Mouse (Mus musculus) lung, embryonic 16.5 days (tissue): ENCODE data around the gene Foxo6. TPM values are rescaled to one million over a fixed set of nuclear protein-coding genes. Genes with fewer than 3 reads are reported as not detected.
A peak's percentile ranks its signal among the peaks of the same experiment; 100 is the strongest.

Source experiments
- ATAC-seq: fragments of 200-750 bp; cut with Nextera tagmentation; 2 replicates; pipeline ENCODE4 v1.8.0; 2017; ENCODE audit warnings: low read depth, mild to moderate bottlenecking, moderate library complexity
- H3K27ac ChIP-seq: fragments of 300-500 bp; sonication (generic); 2 replicates; pipeline ENCODE4 v1.5.1; 2014; ENCODE audit warnings: mild to moderate bottlenecking, control low read depth, low read length
- H3K27me3 ChIP-seq: fragments of 300-500 bp; sonication (generic); 2 replicates; pipeline ENCODE4 v1.6.1; 2014; ENCODE audit warnings: low read depth, low read length, mixed read lengths; ENCODE audit not compliant: control insufficient read depth, insufficient read depth
- H3K36me3 ChIP-seq: fragments of 300-500 bp; sonication (generic); 2 replicates; pipeline ENCODE4 v1.6.1; 2014; ENCODE audit warnings: low read length; ENCODE audit not compliant: control insufficient read depth, insufficient read depth
- H3K4me1 ChIP-seq: fragments of 300-500 bp; sonication (generic); replicated peaks from 2 replicates; pipeline ENCODE4 v1.6.1; 2014; ENCODE audit warnings: low read length, mixed read lengths; ENCODE audit not compliant: control insufficient read depth, insufficient read depth
- H3K4me2 ChIP-seq: fragments of 300-500 bp; sonication (generic); 2 replicates; pipeline ENCODE4 v1.6.1; 2014; ENCODE audit warnings: low read depth, low read length, control low read depth
- H3K4me3 ChIP-seq: fragments of 300-500 bp; sonication (generic); 2 replicates; pipeline ENCODE4 v1.5.1; 2014; ENCODE audit warnings: mild to moderate bottlenecking, low read length, control low read depth
- H3K9ac ChIP-seq: fragments of 300-500 bp; sonication (generic); 2 replicates; pipeline ENCODE4 v1.6.1; 2014; ENCODE audit warnings: low read length, control low read depth
- H3K9me3 ChIP-seq: fragments of 300-500 bp; sonication (generic); 2 replicates; pipeline ENCODE4 v1.6.1; 2016; ENCODE audit warnings: low read length; ENCODE audit not compliant: control insufficient read depth
- WGBS: fragments of 180-500 bp; shearing (Covaris S2); extraction: QIAGEN DNeasy Blood & Tissue Kit; methylation state at CpG from one replicate; pipeline ENCODE4 v1.1.7; 2014; 5-methylcytosine and 5-hydroxymethylcytosine counted together
- polyA plus RNA-seq: library from polyadenylated mRNA; unstranded; fragments of >200 nt; fragmentation: Nextera tagmentation; extraction: Ambion mirVana; gene quantifications from 2 replicates; pipeline ENCODE4 v1.2.1, GENCODE M21; 2015

The Foxo6 gene
- polyA plus RNA-seq, 1 experiment from 2014 or later = 0.24 TPM

DNA sequence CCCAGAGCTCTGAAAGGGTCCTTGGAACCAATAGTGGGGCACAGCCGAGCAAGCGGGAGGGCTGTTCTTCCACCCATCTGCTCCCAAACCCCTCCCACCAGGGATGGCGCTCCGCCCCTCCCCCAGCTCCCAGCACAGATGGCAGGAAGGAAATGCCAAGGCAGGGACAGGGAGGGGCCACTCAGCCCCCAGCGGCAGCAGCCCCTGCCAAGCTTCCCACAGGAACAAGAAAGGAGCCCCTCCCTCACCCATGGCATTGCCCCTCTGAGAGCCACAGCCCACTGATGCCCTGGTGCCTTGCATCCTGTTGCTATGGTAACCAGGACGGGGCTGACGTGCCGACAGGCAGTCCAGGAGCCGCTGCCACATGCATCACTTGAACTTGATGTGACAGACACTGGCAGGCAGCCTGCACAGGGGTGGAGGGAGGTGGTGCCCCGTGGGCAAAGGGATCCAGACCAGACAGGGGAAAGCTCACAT, 44.3 kb downstream of the Foxo6 start:
- Histone ChIP-seq H3K4me2 (no peak overlapping the region), H3K27ac (no peak overlapping the region), H3K27me3 (peaks cover 4% of the 10 kb centered on the region; the same call in 1 of the 2 replicates), H3K9me3 (no peaks in the 10 kb centered on the region), H3K4me1 (peaks cover 18% of the 10 kb centered on the region), H3K9ac (no peak overlapping the region), H3K4me3 (no peak overlapping the region), H3K36me3 (no peaks in the 10 kb centered on the region)
- peak; percentile 19 for ATAC-seq
- 8% methylated on average over 10 of the region's 10 CpGs for WGBS

DNA sequence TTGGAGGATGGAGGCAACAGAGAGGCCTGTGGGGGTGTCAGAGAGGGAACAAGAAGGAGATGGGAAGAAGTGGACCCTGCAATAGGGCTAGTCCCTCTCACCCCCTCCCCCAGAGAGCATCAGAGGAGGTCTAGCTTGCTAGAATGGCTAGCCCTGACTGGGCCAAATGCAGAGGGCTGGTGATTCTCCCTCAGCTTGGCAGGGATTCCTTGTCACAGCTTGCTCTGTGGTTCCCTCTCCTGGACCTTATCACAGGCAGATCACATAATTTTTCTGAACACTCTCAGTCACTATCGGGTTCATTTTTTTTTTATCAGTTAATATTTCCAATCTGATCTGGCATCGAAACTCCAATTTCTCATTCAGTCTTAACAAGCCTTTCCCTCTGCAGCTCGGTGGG, 46.0 kb downstream of the Foxo6 start:
- Histone ChIP-seq H3K4me1 (peaks cover 7% of the 10 kb centered on the region), H3K4me2 (no peak overlapping the region), H3K9ac (no peak overlapping the region), H3K4me3 (no peak overlapping the region), H3K27me3 (peaks cover 7% of the 10 kb centered on the region), H3K9me3 (no peaks in the 10 kb centered on the region), H3K27ac (no peak overlapping the region), H3K36me3 (no peaks in the 10 kb centered on the region)
- WGBS = 50% methylated on average over 3 of the region's 3 CpGs
- ATAC-seq = no peak

DNA sequence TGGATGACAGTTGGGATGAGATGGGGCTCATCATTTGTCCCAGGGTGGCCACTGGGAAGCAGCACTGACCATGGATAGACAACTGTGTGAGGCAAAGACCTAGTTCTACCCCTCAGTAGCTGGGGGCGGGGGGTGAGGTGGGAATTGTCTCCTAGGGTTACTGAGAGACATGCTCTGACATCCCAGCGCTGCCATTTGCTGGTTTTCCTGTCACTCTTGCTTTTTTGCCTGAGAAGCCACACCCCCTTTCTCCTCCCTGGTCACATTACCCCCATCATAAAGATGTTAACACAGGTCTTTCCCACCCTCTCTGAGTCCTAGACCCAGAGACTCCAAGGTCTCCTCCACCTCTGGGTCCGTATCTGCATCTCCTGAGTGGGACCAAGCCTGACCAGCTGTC, 47.7 kb downstream of the Foxo6 start:
- 50% methylated on average over 3 of the region's 3 CpGs for WGBS
- Histone ChIP-seq H3K4me3 (no peak overlapping the region), H3K4me2 (no peak overlapping the region), H3K27ac (no peak overlapping the region), H3K9ac (no peak overlapping the region), H3K4me1 (peaks cover 7% of the 10 kb centered on the region), H3K36me3 (no peaks in the 10 kb centered on the region), H3K9me3 (no peaks in the 10 kb centered on the region), H3K27me3 (peaks cover 7% of the 10 kb centered on the region)
- ATAC-seq = no peak

DNA sequence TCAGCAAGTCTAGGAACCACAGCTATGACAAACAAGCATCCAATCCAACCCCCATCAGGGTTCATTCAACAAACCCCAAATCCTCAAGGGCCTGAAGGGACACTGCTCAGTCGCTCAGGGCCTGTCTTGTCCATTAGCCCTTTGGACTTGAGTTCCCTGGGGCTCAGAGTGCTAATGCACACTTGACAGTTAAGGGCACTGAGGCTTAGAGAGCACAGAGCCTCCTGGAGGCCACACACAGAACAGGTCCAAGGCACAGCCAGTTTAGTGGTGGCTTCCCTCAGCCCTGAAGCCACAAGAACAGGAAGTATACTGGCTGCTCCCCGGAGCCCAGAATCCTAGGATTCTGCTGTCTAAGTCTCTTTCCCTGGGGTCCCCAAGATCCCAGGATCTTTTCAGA, 53.9 kb downstream of the Foxo6 start:
- H3K27me3 ChIP-seq = peaks cover 2% of the 10 kb centered on the region
- H3K9ac ChIP-seq = no peak overlapping the region
- H3K9me3 ChIP-seq = no peaks in the 10 kb centered on the region
- no peaks in the 10 kb centered on the region for H3K4me1 ChIP-seq
- H3K4me3 ChIP-seq = no peak overlapping the region
- no peaks in the 10 kb centered on the region for H3K36me3 ChIP-seq
- H3K27ac ChIP-seq = no peak overlapping the region
- no peak overlapping the region for H3K4me2 ChIP-seq
- no peak for ATAC-seq
- WGBS = 66% methylated on average over 2 of the region's 2 CpGs

DNA sequence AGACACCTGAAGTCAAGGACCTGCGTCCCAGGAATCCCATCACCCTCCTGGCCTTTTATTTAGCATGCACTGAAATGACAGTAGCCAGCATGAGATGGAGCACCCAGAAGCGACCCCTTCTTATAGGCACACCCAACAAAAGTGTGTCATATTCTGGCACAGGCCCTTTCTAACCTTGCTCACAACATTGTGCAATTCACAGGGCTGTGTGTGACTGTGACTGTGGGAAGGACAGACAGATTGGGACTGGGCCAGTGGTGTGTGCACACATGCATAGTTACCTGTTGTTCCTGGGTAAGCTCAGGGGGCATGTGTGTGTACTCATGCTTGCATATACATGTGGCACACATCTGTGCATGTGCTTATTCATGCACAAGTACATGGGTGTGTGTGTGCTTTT, 54.6 kb downstream of the Foxo6 start:
- WGBS = 74% methylated on average over 2 of the region's 2 CpGs
- H3K27me3 ChIP-seq = peaks cover 2% of the 10 kb centered on the region; the same call in 1 of the 2 replicates
- no peak overlapping the region for H3K4me3 ChIP-seq
- no peak for ATAC-seq
- no peaks in the 10 kb centered on the region for H3K4me1 ChIP-seq
- H3K27ac ChIP-seq = no peak overlapping the region
- no peak overlapping the region for H3K4me2 ChIP-seq
- H3K9me3 ChIP-seq = no peaks in the 10 kb centered on the region
- H3K36me3 ChIP-seq = no peaks in the 10 kb centered on the region
- no peak overlapping the region for H3K9ac ChIP-seq

DNA sequence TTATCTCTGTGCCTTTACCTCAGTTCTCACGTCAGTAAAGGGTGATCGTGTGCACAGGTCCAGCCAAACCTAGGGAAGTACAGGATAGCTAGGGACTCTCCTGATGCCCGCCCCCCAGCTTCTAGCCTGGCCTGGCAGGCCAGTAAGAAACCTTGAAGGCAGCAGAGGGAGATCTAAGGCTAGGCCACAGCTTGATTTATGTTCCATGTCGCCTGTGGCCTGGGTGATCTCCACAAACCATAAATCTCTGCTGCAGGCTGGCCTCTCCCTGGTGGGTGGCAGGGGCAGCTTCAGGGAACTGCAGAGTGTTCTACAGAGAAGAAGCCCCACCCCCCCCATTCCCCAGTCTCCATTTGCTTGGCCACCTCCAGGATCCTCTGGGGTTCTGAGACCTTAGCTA, 55.2 kb downstream of the Foxo6 start:
- no peaks in the 10 kb centered on the region for H3K36me3 ChIP-seq
- no peak overlapping the region for H3K4me2 ChIP-seq
- no peak overlapping the region for H3K4me3 ChIP-seq
- 62% methylated on average over 4 of the region's 4 CpGs for WGBS
- H3K9me3 ChIP-seq = no peaks in the 10 kb centered on the region
- no peaks in the 10 kb centered on the region for H3K27me3 ChIP-seq
- H3K9ac ChIP-seq = no peak overlapping the region
- ATAC-seq = no peak
- H3K4me1 ChIP-seq = no peaks in the 10 kb centered on the region
- H3K27ac ChIP-seq = no peak overlapping the region

DNA sequence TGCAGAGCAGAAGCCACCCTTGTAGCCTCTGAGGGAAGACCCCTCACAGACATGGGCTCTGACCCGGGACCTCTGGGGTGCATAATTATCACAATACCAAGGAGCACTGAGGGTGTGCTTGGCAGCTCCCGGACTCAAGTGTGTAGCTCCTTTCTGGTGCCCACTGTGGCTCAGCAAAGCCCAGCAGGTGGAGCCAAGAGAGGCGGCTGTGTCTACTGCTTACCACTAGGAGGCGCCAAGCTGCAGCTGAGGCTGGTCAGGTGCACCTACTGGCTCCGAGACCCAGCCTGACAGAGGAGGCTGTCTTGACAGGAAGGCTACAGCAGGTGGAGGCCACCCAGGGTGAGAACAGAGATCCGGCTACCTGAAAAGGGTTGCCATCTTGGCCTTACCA, 56.9 kb downstream of the Foxo6 start:
- no peak overlapping the region for H3K27ac ChIP-seq
- H3K36me3 ChIP-seq = no peaks in the 10 kb centered on the region
- peak; percentile 61 for ATAC-seq
- H3K9me3 ChIP-seq = no peaks in the 10 kb centered on the region
- 14% methylated on average over 6 of the region's 6 CpGs for WGBS
- H3K27me3 ChIP-seq = no peaks in the 10 kb centered on the region
- no peak overlapping the region for H3K4me2 ChIP-seq
- H3K4me1 ChIP-seq = 0 out of 2 replicates have a peak, but pooled peaks cover 2% of the 10 kb centered on the region
- no peak overlapping the region for H3K9ac ChIP-seq
- no peak overlapping the region for H3K4me3 ChIP-seq

DNA sequence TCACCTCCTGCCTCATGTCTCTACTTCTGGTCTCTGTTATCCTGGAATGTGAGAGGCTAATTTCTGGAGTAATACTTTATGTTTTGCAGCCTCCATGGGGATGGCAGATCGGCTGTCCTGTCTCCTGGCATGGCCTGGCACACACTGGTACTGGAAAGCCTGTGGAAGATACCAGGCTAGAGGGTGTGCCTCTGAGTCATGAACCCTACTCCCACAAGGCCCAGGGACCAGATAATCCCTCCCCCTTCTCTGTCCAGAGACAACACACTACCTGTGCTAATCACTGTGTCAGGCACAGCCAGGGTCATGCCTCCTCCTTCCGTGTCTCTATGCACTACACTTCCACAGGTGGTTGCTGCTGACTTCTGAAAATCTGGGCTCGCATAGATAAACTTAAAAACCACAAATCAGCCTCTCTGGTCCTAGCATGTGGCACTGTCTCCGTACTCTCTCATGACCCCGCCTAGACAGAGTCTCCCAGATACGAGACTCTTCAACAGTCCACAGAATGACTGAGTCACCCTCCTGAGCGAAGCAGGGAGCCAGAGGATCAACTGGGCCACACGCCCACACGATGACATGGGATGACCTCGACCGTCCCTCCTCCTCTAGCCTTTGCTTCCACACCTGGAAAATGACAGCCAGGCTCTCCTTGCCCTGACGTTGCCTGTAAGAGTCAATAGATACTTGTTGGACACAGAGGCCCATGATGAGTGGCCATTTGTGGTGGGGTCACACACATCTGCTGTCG, 57.5 kb downstream of the Foxo6 start:
- H3K9me3 ChIP-seq = no peaks in the 10 kb centered on the region

DNA sequence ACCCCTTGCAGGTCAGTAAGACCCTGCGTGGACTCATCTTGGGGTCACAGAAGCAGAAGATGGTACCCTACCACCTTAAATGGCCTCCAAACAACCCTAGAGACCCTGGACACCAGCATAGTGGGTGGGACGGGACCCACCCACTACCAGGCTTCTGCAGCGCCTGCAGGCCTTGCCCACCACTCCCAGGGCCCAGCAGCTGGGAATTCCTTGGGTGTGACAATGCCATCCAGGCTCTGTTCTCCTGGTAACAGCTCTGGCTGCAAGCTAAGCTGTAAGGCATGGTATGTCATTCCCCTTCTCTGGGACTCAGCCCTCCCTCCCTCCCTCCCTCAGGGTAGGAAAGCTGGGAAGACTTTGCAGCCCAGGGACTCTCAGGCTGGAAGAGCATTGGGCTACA, 58.5 kb downstream of the Foxo6 start:
- no peak for ATAC-seq
- 82% methylated on average over 3 of the region's 3 CpGs for WGBS
- Histone ChIP-seq H3K9ac (no peak overlapping the region), H3K4me2 (no peak overlapping the region), H3K27me3 (no peaks in the 10 kb centered on the region), H3K27ac (no peak overlapping the region), H3K4me3 (no peak overlapping the region), H3K9me3 (no peaks in the 10 kb centered on the region), H3K36me3 (no peaks in the 10 kb centered on the region), H3K4me1 (0 out of 2 replicates have a peak, but pooled peaks cover 2% of the 10 kb centered on the region)

More for the DNA sequence above, 57.5 kb downstream of the Foxo6 start:
- Histone ChIP-seq H3K4me3 (no peak overlapping the region), H3K4me2 (no peak overlapping the region), H3K36me3 (no peaks in the 10 kb centered on the region), H3K27ac (no peak overlapping the region), H3K4me1 (0 out of 2 replicates have a peak, but pooled peaks cover 2% of the 10 kb centered on the region), H3K9ac (no peak overlapping the region), H3K27me3 (no peaks in the 10 kb centered on the region)
- WGBS = 62% methylated on average over 13 of the region's 13 CpGs
- ATAC-seq = no peak
